Mouse (Mus musculus): ENCODE results near the gene Emx1. TPM values are rescaled to one million over a fixed set of nuclear protein-coding genes. Genes with fewer than 3 reads are reported as not detected.

Gene Emx1
- polyA plus RNA-seq, 1 experiment, result 0.16 TPM

DNA sequence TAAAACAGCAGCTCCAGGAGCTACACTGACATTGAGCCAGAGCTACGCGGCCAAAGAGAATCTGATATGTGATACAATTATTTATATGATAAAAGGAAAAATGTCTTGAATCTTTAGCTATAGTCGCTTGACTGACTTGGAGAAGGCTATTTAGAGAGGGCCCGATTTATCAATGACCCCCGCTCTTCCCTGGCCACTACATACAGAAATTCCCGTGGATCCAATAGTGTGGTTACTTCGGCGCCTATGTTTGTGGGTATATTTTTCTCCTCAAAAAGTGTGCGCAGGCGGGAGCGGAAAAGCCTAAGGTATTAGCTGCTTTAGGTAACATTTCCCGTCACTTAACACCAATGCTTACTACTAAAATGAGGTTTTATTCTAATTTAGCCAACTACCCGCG, 2.1 kb downstream of the Emx1 start:
- no peak for DNase-seq (ENCODE audit: low read depth)

DNA sequence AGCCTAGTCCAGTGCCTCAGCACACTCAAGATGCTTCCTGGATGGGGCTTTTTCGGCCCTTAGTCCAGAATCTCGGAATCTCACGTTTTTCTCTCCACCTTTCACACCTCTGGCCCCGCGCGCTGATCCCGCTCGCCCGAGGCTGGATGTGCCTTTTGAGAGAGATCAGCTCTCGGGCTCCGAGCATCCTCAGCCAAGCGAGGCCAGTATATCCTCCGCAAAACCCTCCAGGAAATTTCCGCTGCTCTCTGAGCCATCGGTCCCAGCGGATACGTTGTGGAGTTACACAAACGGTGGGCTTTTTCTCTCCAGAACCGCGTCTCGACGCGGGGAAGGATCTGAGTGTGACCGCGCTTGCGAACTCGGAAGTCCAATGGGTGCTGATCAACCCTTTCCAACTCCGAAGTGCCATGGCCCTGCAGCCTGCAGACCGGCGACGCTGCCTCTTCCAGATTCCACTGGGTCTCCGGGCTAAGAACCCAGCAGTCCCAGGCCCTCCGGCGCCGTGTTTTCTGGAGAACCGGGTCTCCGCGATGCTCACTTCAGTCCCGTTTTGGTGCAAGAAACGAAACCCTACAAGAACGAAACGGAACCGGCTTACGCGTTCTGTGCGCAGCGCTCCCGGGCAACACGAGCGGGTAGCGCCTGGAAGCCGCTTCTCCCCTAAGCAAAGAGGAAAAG, 2.8 kb downstream of the Emx1 start:
- no peak for DNase-seq (ENCODE audit: low read depth)

DNA sequence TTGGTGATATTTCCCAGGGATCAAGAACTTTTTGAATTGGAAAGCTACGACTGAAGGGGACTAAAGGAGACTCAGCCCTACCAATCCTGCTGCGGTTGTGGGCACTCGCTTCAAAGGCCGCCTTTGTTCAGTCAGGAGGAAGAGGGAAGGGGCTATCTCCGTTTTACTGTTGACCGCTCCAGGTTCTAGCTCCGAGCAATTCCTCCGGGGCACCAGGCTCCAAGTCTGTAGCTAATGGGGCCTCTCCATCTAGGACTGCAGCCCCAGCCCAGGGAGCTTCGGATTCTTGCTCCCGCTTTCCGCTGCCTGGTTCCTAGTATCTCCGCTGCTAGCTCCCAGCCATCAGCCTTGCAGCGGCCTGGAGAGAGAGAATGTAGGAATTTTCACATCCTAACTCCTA, 3.4 kb downstream of the Emx1 start:
- no peak for DNase-seq (ENCODE audit: low read depth)

DNA sequence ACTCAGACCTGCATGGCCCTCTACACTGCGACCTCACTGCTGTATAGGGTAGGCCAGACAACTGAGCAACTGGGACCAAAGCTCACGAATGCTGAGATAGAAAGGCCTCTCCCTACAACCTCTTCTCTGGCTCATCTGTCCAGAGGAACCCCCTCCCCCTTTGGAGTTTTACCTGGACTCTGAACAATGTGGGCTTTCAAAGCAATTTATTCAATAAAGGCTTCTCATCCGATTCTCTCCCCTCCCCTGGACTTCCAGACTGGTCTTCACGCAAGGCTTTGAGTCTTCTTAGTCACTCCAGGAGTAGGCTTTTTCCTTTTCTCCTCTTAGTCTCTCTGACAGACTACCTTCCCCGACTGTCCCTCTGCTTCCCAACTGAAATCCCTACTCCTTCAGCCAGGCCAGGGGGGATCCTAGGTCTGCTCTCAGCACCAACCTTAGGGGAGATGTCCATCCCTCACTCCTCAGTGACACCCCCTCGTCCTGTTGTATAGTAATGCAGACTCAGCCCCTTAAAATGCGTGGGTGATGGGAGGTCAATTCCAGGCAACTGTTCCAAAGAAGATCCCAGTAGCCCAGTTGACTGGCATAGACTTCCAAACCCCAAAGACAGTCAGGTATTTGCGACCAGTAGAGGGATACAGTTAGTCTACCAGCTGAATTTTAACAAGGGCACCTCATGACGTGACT, 4.7 kb downstream of the Emx1 start:
- no peak for DNase-seq (ENCODE audit: low read depth)

DNA sequence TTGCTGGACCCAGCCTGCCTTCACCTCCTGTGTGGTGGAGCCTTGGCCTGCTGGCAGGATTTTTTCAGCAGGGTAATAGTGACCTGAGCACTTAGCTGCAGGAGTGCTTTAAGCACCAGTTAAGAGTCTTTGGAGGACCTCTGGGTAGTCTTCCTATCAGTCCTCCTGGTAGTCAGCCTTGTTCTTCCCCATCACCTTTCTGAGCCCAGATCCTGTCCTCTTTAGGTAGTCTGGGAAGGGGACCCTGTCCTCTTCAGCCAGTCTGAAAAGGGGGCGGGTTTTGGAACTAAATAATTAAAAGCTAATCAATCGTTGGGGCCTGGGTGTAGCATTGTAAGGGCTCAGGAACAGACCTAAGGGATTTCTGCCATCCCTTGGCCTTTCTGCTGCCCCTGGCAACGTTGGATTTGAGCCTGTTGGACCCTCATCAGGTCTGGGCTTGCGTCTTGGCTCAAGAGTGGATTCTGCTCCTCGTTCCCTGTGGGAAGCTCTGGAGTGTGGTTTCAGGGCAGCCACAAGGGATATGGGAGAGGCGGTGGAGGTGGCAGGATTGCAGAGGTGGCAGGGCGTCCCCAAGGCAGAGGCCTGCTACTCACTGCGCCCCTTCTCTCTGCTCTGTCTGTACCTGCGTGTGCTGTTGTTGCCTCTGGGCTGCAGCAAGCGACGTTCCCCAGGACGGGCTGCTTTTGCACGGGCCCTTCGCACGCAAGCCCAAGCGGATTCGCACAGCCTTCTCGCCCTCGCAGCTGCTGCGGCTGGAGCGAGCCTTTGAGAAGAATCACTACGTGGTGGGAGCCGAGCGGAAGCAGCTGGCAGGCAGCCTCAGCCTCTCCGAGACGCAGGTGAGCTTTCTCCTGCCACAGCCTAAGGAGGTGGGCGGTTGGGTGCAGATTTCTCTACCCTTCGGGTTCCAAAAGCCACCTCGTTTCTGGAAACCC, 6.4 kb downstream of the Emx1 start:
- no peak for DNase-seq (ENCODE audit: low read depth)

DNA sequence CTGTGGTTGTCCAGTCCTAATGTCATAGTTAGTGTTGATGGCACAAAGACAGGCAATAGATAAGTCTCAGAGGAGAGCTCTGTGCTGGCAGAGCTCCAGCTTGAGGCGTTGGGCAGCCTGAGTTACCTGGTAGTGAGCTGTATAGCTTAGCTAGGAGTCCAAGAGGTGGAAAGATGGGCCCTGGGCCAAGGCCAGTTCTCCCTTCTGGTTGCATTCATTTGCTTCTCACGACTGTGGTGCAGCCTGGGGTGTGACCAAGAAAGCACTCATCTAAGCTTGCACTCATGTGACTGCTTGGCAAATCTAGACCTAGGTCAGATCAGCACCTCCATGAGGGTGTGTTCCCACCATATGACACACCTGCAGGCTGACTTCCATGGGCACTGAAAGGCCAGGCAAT, 10.7 kb downstream of the Emx1 start:
- DNase-seq (ENCODE audit: low read depth), result no peak

DNA sequence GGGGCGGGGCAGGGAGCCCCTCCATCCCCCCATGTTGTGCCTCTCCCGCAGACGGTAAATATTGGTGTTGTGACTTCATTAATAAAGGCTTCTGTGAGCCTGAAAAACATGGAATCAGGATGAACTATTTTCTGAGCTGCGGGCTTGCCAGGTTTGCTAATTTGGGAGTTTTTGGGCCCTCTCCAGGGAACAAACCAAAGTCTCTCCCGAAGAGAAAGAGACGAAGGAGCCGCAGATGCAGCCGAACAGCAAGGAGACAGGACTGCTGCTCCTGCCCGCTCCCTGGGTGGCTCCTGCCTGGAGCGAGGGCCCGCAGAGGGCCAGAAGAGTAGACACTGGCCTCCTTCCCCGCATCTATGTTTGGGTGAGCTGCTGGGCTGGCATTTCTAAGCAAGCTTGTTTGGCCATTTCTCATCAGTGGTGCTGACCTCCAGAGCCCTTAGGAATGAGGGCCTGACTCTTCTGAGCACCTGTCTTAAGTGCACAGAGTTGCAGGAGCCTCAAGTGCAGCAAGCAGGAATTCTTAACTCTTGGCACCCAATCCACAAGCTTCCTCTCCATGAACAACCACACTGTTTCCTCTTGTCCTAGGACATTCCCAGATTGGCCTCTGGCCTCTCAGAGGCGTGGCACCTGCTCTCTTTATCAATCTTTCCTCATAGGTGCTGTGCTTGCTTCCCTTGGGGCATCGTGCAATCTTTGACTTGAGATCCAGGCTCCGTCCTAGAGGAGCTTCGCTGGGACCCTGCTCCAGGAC, 19.1 kb downstream of the Emx1 start:
- DNase-seq (ENCODE audit: low read depth), result no peak

DNA sequence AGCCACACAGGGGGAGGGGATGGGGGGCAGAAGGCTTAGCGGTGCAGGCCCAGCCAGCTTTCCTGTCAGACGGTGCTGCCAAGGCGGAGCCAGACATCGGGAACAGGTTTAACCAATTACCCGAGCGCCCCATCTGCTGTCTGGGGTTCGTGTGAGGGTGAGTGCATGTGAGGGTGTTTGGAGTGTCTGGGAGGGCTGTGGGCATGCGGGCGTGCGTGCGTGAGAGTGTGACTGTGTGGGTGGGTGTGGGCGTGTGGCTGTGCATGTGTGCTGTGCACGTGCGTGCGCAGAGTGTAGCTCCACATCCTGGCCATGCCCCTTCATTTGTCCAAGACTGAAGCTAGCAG, 19.7 kb downstream of the Emx1 start:
- DNase-seq (ENCODE audit: low read depth), result no peak

DNA sequence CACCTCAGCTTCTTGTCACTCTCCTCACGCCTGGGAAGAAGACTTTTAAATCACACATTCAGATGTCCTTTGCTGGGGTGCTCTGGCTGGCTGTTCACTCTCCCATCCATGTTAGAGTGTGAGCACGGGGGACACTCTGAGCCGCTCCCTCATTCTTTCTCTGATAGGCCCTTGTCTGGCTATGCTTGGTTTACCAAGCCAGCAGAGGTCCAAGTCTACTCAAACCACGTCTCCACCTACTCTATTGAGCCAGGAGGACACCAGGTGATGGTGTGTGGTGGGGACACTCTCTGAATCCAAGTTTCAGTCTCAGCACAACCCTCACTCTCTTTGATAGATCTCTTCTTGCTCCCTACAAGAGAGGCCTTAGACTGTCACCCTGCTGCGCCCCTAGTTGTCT, 20.1 kb downstream of the Emx1 start:
- DNase-seq (ENCODE audit: low read depth), result no peak

DNA sequence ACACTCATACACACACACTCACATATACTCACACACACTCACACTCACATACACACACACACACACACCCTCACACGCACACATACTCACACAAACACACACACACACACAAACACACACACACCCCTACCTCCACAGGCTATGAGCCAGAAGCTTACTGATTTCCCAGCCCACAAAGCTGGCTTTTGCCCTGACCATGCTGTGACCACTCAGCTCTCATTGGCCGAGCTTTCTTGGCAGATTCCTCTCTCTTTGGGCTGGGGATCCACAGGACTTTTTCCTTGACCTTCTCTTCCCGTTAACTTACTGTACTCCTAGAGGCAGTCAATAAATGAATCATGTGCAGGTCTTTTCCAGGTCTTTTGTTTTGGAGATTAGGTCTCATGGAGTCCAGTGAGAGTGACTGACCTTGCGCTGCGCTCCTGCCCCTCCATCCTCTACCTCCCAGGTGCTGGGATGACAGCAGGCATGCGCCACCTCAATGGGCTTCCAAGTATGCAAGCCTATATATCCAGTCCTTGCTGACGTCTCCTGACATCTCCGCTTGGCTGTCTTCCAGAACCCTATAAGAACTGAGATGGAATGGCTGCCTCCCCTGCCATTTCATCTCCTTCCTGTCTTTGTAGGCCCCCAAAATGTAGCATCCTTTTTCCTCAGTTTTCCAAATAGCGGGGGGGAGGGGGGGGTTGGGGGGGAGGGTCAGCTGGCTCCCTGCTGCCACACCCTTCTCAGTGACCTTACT, 22.2 kb downstream of the Emx1 start:
- no peak for DNase-seq (ENCODE audit: low read depth)

DNA sequence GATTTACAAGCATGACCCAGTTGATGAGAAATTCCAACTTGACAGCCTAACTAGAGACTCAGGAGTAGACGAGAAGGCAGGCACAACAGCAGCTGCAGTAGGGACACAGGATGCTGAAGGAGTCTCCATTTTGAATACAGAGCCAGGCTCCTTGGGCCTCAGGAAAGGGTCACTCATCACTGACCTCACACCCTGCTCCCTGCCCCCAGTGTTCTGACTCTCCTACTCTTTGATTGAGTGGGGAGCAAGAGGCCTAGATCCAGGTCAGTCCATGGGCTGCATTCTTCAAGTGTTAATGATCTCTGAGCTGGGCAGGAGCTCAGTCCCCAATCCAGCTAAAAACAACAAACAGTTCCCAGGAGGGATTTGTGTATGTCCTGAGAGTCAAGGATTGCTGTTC, 23.4 kb downstream of the Emx1 start:
- DNase-seq (ENCODE audit: low read depth), result no peak

DNA sequence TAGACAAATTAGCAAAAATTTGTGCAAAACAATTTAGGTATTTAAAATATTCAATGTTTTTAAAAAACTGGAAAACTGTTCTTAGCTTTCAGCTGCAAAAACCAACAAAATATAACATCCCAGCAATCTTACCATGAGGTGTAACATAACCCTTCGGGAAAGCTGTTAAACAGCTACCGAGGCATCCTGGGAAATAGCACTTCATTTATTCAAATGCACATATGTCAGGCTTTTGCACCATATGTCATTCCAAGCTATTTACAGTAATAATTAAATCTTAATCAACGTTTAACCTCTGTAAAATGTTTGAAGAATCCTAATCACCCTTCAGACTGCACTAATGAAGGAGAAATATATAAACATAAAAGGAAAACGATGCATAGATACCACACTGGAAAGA, 31.0 kb downstream of the Emx1 start:
- DNase-seq (ENCODE audit: low read depth), result no peak

DNA sequence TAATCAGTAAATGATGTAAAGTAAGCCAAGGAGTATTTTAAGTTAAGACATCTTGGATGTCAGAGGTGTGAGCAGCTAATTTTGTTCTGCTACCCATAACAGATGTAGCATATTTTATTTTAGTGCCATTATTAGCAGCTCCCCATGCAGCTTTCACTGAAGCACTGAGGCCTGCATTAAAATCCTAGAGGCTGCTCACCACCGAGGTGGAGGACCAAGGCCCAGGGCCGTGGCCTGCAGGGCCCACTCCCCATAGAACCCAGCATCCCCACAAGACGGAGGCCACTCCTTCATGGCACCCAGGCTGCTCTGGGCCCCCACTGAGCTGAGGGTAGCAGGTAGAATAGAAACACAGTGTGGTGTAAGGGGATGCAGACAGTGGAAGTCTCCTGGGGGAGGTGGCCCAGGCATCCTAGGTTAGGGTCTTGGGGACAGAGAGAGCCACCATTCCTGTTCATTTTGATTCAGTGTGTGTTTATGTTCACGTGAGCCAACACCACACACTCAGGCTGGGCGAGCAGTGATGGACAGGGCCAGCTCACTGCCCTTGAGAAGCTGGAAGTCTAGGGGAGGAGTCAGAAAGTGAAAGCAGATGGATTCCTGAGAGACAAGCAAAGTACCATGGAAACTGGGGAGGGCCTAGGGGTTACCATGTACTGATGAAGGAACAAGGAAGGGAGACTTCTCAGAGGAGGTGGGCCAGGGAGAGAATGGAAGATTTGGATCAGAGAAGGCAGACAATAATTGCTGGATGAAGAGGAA, 31.6 kb downstream of the Emx1 start:
- DNase-seq (ENCODE audit: low read depth), result no peak

DNA sequence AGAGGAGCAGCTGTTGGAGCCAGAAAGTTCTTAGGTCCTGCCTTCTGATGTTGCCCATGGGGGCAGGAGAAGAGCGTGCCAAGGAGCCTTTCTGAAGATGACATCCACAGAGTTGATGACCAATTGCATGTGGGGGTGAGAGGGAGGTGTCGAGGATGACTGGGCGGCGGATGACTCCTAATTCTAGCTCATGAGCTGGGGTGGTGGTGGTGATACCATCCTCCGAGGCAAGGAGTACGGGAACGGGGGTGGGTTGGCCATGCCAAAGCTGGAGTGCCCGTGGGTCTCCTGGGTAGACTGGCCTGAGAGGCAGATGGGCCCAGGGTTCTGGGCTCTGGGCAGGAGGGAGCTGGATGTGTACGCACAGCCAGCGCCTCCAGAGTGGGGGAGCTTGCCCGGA, 32.5 kb downstream of the Emx1 start:
- DNase-seq (ENCODE audit: low read depth), result no peak

DNA sequence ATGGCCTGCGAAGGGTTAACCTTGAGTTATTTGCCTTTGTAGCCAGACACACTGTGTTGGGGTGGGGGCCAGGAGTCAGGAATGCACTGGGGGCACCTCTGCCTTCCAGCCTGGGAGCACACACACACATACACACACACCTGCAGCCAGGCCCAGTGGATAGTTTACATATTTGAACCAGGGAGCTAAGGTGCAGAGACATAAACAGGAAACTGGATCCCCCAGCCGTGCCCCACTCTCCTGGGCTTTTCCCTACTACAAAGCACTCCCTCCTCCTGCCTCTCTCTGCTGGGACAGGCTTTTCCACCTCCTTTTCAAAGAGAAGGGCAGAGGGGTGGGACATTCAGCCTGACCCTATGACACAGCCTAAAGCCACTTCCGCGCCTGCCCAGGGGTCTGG, 33.7 kb downstream of the Emx1 start:
- no peak for DNase-seq (ENCODE audit: low read depth)

DNA sequence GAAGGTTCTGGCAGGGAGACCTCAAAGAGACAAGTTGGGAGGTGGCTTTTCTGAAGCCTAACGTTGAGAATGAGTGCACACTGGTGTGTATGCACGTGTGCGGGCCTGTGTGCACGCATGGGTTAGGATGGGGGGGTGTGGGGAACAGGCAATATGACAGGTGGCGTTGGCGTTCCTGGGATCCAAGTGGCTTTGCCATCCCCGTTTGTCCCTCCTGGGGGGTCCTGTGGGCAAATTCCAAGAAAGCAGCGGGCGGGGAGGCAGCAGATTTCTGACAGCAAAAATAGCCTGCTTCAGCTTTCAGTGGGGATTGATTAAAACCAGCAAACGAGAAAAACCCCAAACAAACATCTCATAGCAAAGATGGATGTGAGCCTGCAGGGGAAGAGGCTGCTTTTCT, 35.3 kb downstream of the Emx1 start:
- DNase-seq (ENCODE audit: low read depth), result no peak

DNA sequence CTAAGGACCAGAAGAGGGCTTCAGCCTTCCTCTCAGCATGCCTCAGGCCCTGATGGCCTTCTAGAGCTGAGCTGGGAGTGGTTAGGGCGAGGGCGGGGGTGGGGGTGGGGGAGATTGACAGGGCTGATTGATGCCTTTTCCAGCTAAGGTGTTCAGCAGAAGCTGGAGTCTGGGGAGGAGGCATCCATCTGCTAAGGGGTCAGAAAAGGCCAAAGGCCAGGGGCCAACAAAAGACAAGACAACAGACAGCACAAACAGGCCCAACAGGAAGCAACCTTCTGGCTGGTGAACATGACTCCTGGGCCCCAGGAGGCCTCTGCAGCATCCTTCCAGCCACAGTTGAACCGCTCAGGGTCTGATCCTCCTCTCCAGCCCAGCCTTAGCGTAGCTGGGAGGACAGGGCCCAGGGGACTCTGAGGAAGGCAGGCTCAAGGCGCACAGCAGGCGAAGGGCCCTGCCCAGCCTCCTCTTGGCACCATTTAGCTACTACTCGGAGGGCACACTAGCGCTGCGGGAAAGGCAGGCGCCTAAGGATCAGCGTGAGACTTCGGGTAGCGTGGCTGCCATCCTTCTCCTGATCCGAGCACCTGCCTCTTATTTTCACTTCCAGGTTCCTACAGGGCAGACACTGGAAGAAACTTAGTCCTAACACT, 36.4 kb downstream of the Emx1 start:
- DNase-seq (ENCODE audit: low read depth), result no peak

DNA sequence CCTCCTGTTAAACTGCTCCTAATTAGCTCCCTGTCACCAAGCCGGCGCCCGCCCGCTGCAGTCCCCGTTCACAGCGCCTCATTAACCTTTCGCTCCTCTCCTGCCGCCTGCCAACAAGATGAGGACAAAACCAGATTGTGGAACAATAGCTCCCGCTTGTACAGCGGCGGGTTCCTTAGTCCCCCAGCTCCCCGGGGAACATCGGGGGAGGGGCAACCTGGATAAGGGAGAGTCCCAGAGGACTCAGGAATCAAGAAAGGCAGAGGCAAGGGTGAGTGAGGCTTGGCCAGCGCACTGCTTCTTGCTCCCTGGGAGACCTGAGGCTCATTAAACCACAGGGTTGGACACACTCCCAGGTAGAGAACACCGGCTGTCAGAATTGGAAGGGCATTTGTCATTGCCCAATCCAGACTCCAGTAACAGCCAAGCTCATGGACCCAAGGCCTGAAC, 37.2 kb downstream of the Emx1 start:
- peak; percentile 88 for DNase-seq (ENCODE audit: low read depth)

DNA sequence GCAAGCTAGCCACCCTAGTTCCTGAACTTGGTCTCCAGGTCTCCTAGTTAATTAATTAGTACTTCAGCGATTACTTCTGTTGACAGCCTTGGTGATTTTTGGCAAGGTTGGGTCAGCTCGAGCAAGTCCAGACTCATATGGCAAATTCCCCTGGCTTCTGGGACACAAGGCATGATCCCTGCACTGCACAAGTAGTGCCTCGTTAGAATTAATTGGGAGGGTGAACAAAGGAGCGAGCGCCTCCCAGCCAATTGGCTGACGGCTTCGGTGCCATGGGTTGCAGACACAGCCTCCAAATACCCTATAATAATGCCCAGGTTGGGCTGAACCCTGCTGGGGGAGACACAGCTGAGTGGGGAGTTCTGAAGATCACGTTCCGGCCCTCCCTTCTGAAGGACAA, 39.3 kb downstream of the Emx1 start:
- DNase-seq (ENCODE audit: low read depth), result no peak

DNA sequence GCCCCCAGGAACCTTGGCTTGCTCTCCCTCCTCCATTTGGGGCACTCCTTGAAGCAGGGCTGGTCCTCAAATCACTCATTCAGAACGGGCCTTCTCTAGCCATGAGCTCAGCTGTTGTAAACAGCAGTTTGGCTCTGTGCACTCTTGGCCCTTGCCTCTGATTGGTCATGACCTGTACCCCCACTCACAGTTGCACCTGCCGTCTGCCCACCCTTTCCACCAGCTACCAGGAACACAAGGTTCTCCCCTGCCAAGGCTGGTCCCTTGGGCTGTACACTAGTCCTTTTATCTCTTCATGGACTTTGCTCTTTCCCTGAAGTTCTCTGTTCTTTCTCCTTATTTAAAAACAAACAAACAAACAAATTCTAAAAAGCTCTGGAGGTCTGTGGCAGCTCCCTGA, 40.3 kb downstream of the Emx1 start:
- DNase-seq (ENCODE audit: low read depth), result no peak
